Mouse (Mus musculus): ENCODE results near the gene Kat6b. TPM values are rescaled to one million over a fixed set of nuclear protein-coding genes. Genes with fewer than 3 reads are reported as not detected.
"Not testable (repeated sequence)": the region's sequence is repeated elsewhere in the genome, so short reads cannot be mapped to it uniquely, and the experiment has no call there.

Kat6b gene
- 46.8 and 57.7 TPM in 2 replicates for total RNA-seq (2021)
- long read RNA-seq, full-length matches to known transcripts: 1 of 4 reads
- long read RNA-seq, partial matches to known transcripts: 0 of 4 reads
- long read RNA-seq, other reads (novel, unspliced or antisense): 3 of 4 reads

DNA sequence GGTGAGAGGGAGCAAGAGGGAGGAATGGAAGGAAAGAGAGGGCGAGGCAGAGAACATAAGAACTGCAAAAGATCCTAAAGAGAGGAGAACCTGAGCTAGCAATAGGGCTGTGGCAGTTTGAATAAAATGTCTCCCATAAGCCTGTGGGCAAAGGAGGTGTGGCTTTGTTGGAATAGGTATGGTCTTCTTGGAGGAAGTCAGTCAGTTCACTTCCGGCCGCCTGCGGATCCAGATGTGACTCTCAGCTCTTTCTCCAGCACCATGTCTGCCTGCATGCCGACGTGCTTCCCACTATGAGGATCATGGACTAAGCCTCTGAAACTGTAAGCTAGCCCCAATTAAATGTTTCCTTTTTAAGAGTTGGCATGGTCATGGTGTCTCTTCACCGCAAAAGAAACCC is at the start of gene Kat6b:
Gene Kat6b, plus strand, starts transcription at position 204 of the 400 bp plus-strand sequence.
- no peak for DNase-seq

DNA sequence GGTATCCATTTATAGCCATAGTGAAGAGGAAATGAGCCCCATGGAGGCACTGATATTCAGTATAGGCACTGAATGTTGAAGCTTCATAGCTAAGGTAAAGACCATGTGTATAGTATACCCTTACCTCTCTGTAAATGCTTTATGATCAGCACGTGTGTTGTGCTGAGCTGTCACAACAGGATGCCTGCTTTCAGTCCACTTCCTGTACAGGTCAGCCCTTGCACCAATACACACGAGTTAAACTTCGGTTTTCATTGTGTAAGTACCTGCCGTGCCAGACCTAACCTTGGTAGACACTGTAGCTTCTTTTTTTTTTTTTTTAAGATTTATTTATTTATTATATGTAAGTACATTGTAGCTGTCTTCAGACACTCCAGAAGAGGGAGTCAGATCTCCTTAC is 47.8 kb upstream of the Kat6b start:
- DNase-seq: no peak

DNA sequence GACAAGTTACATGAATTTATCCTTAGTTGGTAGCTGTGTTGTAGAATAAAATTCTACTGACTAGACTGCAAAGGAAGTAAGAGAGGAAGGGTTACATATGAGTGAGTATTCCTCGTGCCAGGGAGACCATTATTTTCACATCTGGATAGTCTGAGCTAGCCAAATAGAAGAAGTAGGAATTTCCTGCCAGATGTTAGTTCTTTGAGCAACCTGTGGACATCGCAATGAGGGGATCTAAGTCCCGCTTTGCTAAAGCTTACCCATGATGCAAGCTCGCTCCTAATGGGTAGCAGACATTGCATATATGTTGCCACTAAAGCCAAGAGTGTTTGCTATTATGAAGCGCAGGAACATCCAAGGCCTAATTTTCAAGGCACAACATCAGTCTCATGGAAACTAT is 47.2 kb upstream of the Kat6b start:
- DNase-seq: no peak

DNA sequence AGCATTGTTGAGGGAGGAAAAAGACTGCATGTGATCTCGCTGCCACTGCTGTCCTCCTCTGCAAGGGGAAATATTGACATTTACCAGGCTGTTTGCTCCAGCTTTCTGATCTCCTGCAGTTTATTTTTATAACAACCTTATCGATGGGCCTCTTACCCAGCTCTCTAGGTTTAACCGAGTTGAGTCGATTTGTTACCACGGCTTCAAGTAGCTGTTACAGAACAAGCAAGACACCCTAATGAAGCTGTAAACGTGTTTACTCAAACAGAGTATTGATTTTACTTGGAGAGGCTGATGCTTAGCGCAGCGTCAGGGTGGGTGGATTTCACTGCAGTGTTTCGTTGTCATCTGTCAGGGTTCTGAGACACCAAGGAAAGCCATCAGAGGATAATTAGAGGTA is 46.5 kb upstream of the Kat6b start:
- DNase-seq: no peak

DNA sequence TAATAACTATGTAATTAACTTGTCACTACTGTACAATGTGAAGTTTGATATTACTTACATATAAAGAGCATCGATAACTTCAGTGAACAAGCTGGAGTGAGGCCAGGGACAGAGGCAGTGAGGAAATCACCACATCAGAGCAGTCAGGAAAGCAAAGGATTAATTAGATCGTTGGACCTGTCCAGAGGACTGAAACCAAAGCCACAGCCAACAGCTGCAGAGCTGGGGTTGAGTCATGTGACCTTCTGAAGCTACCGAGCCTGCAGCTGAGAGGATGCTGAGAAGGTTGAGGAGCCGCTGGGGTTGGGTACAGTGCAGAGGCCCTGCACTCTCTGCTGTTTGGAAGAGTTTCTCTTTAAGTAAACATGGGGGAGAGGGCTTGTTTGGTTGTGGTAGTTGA is 41.4 kb upstream of the Kat6b start:
- peak; percentile 30 for DNase-seq

DNA sequence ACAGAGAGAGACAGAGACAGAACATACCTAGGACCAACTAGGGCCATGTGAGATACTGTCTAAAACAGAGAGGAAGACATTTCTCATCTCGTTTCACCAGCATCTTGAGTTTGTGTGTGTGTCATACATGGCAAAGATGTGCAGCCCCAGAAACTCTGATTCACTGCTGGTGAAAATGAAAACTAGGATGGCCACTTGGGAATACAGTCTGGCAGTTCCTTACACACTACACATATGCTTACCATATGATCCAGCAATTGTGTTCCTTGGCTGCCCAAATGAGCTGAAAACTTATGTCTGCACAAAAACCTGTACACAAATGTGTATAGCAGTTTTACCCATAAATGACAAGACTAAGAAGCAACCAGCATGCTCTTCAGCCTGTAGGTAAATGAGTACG is 40.7 kb upstream of the Kat6b start:
- DNase-seq: no peak

DNA sequence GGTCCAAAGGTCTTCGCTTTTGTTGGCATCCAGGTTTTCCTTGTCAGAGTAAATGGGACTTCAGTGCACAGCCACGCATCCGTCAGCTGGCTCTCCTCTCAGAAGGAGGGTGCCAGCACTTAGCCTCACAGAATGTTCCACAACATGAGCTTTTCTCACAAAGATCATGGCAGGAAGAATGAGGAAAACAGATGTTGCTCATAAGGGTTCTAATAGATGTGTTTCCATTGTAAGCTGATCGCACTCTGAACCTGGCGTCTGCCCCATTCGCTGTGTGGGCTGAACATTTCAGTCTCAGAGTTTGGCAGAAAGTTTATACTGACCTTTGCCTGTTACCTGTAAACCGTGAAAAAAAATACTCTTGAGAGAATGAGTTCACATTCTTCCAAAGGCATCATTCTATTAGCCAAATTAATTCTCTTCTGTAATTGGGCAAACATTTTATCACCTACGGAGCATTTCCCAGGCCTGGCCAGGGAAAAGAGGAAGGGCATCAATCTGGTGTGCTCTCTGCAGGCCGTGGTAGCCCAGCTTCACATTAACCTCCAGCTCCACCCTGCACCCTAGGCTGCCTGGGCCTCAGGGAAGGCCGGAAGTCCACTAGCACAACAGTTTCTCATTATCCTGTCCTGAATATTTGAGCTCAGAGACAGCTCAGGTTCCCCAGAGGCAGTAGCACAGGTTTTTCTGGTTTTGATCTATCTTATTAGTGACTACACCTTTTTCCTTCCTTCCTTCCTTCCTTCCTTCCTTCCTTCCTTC is 39.3 kb upstream of the Kat6b start:
- no peak for DNase-seq

DNA sequence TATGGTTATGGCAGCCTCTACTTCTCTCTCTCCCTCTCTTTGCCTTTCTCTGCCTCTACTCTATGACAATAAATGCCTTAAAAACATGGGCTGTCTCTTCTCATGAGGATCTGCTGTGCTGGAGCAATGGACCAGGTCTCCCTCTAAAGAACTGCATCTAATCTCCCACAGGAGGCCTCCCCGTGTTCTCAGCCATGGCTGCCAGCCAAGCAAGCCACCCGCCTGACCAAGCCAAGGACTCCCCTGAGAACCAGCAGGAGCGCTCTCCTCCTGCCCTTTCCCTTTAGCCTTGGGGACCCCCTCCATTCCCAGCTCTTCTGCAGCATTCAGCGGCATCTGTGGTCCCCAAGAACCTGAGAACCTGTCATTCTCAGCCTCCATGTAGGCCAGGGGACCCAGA is 28.7 kb upstream of the Kat6b start:
- peak; percentile 68 for DNase-seq

DNA sequence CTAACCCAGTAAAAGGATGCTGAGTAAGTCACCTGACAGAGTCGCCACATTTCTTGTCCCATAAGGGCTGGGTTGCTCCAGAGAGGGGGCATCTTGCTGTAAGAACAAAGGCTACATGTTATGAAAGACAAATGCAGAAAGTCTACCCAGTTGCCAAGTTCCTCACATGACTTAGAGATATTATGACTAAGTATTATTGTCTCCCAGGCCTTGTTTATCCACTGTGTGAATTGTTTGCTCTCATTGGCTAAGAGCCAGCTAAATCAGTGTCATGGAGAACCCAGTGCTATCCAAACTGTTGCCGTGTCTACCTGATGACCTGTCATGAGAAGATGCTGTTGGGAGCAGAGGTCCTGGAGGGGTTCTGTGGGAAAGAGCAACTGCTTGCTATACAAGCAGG is 27.3 kb upstream of the Kat6b start:
- DNase-seq: no peak

DNA sequence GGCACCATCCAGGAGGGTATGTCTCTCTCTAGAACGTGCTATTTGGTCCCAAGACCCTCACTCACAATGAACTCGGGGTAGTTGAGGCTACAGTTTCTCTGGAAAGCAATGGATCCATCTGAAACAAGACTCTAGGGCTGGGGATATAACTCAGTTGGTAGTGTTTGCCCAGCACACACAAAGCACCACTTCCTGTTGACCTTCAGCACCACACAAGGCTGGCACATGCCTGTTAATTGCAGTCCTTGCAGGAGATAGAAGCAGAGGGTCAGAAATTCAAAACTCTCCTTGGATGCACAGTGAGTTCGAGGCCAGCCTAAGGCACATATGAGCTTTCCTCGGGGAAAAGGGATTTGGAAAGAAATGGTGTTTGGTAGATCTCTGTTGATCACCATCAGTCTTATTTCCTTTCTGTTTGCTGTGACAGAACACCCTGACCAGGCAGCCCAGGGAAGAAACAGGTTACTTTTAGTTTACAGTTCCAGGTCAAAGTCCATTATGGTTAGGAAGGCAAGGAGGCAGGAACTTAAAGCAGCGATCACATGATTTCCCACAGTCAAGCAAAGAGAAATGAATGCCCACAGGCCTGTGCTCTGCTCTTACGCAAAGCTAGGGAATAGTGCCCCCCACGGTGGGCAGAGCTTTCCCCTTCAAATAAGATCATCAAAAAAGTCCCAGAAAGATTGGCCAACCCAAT is 25.4 kb upstream of the Kat6b start:
- no peak for DNase-seq

DNA sequence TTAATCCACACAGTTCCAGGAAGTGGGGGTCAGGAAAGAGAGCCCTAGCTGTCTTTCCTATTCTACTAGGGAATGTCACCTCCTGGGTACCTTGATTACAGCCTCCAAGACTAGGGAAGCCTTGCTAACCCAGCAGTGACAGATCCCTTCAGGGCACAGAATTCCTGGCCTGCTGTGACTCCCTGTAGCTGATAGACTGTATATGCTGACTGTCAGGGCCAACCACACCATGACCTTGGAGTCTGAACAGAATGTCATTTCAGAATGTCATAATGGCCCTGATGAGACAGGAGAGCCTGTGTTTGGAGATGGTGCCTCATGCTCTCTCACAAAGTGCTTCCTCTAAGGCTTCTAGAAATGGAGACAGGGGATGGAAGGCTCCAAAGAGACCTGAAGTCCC is 24.7 kb upstream of the Kat6b start:
- no peak for DNase-seq

DNA sequence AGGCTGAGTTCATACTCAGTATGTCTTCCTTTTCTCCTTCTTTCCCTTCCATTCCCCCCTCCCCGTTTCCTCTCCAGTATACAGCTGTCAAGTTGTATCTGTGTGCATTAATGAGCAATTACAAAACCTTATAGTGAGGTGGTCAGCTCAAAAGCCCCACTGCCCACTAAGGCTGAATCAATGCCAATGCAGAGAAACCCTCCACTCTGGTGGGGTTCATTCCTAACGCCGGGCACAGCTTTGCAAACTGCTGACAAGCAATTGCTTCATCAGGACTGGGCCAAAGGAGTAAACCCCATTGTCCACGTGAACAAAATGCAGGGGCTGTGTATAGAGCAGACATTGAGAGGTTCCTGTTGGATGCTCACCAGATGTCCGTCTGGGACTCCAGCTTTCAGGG is 23.4 kb upstream of the Kat6b start:
- no peak for DNase-seq

DNA sequence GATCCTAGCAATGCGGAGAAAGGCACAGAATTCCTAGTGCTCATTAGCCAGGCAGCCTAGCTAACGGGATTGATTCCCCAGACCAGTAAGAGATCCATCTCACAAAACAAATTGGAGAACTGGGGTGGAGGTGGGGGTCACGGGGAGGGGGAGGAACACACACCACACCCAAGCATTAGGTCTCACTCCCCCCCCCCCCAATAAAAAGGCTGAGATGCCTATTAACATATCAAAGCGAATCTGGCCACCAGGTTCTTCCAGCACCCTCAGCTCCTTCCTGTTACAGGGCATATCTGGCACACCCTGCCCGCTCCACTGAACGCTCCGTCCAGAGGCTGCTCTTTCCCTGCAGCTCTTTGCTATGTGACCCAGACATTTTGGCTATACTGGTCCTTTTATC is 22.5 kb upstream of the Kat6b start:
- DNase-seq: no peak

DNA sequence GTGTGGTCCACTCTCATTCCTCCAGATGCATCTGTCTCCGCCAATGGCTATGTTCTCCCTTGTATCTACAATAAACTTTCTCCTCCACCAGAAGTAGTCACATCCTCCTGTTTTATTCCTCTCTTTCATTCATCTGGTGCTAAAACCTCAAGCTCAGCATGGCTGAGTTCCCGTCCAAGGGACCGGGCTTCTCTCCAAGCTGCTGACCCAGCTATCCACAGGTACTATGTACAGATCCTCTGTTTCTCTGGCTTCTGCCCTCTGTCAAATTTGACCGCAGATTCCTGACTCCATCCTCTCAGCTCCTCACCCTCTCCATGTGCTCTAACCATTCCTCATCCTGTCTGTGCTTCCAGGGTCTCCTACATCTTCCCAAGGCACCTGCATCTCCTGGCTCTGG is 22.1 kb upstream of the Kat6b start:
- no peak for DNase-seq

DNA sequence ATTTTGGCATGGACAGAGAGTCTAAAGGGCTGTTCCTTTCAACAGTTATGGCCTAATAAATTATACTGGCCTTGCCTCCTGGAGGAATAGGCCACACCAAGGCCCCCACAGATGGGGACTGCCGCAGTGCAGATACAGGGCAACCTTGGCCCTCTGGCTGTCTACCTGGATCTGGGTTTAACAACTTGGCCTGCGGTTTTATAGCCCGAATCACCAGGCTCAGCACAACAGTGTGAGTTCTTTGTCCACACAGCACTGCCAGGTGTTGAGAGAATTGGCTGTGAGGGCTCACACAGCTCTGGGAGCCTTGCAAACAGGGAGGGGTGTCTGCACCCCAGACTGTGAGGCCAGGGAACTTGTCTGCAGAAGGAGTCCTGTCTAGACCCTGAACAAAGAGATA is 18.8 kb upstream of the Kat6b start:
- peak; percentile 18 for DNase-seq

DNA sequence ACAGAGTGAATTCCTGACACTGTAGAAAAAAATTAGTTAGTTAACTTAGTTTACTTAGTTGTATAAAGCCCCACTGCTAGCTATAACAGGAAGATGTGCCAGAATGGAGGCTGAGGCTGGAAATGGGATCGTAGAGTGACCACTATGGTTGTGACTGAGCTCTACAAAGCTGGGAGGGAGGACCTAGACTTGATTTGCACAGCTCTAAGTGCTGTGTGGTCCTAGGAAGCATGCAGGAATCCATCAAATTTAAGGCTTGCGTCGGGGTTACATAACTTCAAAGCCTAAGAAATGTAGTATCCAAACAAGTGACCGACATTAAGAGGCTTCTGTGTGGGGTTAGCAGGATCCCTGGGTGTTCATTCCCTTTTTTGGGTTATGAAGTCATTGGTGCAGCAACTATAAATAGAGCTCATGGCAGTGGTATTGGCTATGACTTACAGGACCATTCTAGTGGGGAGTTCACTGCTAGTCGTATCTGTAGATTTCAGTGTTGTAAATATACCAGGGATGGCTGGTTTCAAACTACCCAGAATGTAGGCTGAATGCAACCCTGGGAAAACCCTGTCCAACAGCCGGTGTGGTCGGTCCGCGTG is 18.0 kb upstream of the Kat6b start:
- DNase-seq: no peak

DNA sequence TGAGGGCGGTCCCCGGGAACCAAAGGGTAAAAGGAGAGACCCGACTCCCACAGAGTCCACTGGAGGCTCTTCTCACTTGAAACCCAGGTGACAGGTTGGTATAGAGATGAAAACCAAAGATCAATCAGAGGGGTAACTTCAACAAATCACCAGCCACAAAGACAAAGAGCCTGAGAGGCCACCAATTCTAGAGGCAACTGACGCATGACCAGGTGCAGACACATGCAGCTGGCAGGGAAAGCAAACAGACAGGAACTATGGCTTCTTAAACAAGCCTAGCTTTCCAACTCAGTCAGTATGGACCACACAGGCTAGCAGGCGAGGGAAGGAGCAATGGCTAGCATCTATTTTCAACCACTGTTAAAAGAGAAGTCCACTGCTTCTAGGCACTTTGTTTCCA is 10.8 kb upstream of the Kat6b start:
- DNase-seq: no peak

DNA sequence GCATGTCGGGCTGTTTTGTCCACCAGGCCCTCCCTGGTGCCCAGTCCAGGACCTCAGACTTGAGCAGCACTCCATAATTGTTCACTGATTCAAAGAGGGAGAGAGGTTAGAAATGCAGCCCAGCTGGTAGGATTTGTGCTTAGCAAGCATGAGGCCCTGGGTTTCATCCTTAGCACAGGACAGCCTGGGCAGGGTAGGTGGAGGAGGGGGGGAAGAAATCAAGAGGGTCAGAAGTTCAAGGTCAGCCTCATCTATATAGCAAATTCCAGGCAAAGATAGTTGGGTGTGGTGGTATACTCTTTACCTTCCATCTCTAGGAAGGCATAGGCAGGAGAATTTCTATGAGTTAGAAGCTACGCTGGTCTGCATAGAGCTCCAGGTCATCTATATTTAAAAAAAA is 9.3 kb upstream of the Kat6b start:
- DNase-seq: no peak

DNA sequence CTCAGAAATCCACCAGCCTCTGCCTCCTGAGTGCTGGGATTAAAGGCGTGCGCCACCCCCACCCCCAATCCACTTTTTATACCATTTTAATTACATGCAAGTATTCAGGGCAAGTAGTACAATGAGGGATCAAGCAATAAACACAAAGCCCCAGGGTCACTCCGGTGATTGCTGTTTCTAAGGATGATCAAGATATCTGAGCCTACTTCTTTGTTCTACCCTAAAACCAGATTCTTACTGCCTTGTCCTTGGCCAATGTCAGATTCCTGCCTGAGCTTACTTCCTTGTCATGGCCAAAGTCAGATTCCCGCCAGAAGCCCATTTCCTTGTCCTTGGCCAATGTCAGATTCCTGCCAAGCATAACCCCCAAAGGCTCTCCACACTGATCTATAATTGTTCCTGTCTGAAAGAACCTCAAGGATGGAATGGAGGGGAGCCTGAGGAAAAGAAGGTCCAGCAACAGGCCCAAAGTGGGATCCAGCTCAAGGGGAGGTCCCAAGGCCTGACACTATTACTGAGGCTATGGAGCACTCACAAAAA is 6.6 kb upstream of the Kat6b start:
- not testable (repeated sequence) for DNase-seq

DNA sequence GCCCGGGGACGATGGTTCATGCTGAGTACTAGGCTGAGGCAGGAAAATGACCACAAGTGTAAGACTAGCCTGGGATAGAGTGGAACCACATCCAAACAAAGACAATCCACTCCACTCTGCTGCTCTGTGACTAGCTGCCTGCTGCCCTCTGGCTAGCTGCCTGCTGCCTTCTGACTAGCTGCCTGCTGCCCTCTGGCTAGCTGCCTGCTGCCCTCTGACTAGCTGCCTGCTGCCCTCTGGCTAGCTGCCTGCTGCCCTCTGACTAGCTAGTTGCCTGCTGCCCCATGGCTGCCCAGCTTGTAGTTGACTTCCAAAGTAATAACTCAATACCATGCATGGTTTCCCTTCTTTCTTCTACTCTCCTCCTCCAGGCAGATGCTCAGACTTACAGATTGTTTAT is 4.1 kb upstream of the Kat6b start:
- peak; percentile 17 for DNase-seq

DNA sequence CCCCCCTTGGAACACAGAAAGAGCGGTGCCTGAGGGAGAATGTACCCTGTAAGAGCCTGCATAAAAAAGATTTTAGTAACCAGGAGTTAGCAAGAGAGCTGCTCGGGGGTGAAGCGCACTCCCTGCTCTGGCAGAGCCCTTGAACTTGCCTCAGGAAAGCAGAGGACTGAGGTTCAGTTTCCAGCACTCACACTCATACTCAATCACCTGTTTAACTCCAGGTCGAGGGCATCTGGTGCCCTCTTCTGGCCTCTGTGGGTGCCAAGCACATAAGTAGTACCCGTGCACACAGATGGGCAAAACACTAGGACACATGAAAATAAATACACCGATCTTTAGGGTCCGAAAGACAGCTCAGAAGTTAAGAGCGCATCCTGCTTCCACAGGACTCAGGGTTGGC is 1.7 kb upstream of the Kat6b start:
- no peak for DNase-seq

DNA sequence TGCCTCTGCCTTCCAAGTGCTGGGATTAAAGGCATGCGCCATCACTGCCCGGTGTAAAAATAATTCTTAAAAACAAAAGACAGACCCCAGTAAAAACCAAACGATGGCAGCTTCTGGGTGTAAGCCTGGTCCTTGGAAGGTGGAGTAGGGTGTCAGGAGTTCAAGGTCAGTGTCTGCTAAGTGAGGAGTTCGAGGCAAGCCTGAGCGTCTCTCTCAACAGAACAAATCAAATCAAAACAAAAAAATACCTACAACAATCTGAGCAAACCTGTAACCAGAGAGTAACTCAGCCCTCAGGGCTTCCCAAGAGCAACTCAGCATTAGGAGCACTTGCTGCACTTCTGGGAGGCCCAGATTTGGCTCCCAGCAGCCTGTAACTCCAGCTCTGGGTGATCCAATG is 1.0 kb upstream of the Kat6b start:
- DNase-seq: no peak

DNA sequence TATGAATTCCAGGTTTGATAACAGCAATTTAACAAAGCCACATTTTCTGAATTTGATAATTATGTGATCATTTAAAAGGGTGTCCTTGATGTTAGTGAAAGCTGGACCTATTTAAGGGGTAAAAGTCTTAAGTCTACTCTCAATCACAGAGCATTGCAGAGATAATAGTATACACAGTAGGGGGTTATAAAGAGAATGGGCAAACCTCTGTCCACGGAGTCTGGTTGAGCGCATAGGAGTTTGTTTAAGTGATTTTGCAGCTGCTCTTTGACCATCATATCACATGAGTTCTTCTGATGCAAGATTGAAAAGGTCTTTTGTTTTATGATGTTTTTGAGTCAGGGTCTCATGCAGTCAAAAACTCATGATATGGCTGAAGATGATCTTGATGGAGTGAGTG is 3.0 kb downstream of the Kat6b start:
- DNase-seq: no peak

Measured in adrenal gland, postnatal 25 days (tissue).